In the genomic region with DNA sequence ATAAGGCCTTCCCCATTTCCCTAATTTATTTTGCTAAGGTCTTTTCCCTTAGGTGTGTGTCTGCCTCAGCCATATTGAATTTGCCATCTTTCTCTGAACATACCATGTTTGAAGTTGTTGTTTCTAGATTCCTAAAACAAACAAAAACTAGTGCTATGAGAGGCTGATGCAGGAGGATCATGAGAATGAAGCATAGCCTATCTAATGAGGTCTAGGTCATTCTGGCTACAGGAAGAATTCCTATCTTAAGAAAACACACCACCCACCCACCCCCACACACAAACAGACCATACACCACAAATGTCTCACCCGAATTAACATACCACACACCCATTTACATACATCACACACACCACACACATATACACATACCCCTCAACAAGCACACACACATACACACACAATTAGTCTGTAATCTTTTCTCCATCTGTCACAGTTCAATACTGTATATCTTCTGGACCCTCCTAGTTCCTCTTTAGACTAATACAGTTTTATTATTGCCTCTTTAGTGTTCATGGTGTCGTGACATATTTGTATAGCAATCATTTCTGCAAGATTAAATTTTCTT, we compare ENCODE assay signal across 17 mouse cellular contexts. TPM values are rescaled to one million over a fixed set of nuclear protein-coding genes. Genes with fewer than 3 reads are reported as not detected.
A peak's percentile ranks its signal among the peaks of the same experiment; 100 is the strongest.
DNase-seq lines count a peak whose midpoint lies in the region; ATAC-seq lines count a peak whose summit lies in the region.
"Had no signal": no experiment of that assay in that cellular context is flagged by ENCODE, and none has a peak within 500 bp of the region (broad histone marks: within the 10 kb centered on the region; RNA-seq: fewer than 3 reads in every experiment).

No protein-coding gene starts in this region.

- H3K36me3 ChIP-seq in forebrain, embryonic 12.5 days (replicated peaks), result no peaks in the 10 kb centered on the region
- H3K36me3 ChIP-seq in forebrain, embryonic 16.5 days (ENCODE audit: control insufficient read depth, insufficient read depth), result no peaks in the 10 kb centered on the region
- no peaks in the 10 kb centered on the region for H3K36me3 ChIP-seq in kidney, embryonic 15.5 days
- H3K36me3 ChIP-seq in neural tube, embryonic 12.5 days, result no peaks in the 10 kb centered on the region
- no peaks in the 10 kb centered on the region for H3K36me3 ChIP-seq in neural tube, embryonic 15.5 days
- no peaks in the 10 kb centered on the region for H3K36me3 ChIP-seq in liver, embryonic 15.5 days (replicated peaks)
- H3K36me3 ChIP-seq: heart, embryonic 10.5 days had no signal

- no peaks in the 10 kb centered on the region for H3K27me3 ChIP-seq in forebrain, embryonic 12.5 days
- no peaks in the 10 kb centered on the region for H3K27me3 ChIP-seq in forebrain, embryonic 16.5 days (replicated peaks; ENCODE audit: control insufficient read depth, insufficient read depth, low read length)
- H3K27me3 ChIP-seq in kidney, embryonic 15.5 days, result no peaks in the 10 kb centered on the region
- no peaks in the 10 kb centered on the region for H3K27me3 ChIP-seq in neural tube, embryonic 12.5 days (replicated peaks)
- no peaks in the 10 kb centered on the region for H3K27me3 ChIP-seq in neural tube, embryonic 15.5 days (replicated peaks)
- H3K27me3 ChIP-seq in liver, embryonic 15.5 days, result no peaks in the 10 kb centered on the region

- 0 out of 2 replicates have a peak overlapping the region, but pooled peaks have one; percentile 75 for H3K4me2 ChIP-seq in forebrain, embryonic 12.5 days
- no peak overlapping the region for H3K4me2 ChIP-seq in forebrain, embryonic 16.5 days (ENCODE audit: low read length)
- H3K4me2 ChIP-seq in kidney, embryonic 15.5 days, result peak overlapping the region; percentile 71; the same call in 1 of the 2 replicates
- H3K4me2 ChIP-seq in neural tube, embryonic 12.5 days (replicated peaks), result peak overlapping the region; percentile 73
- no peak overlapping the region for H3K4me2 ChIP-seq in neural tube, embryonic 15.5 days
- H3K4me2 ChIP-seq in liver, embryonic 15.5 days, result peak overlapping the region; percentile 88; the same call in 1 of the 2 replicates

- no peak overlapping the region for H3K27ac ChIP-seq in forebrain, embryonic 12.5 days
- H3K27ac ChIP-seq in forebrain, embryonic 16.5 days (ENCODE audit: low read length), result no peak overlapping the region
- no peak overlapping the region for H3K27ac ChIP-seq in kidney, embryonic 15.5 days
- no peak overlapping the region for H3K27ac ChIP-seq in neural tube, embryonic 12.5 days
- no peak overlapping the region for H3K27ac ChIP-seq in neural tube, embryonic 15.5 days (replicated peaks)
- H3K27ac ChIP-seq in liver, embryonic 15.5 days (replicated peaks), result no peak overlapping the region

- H3K4me1 ChIP-seq in forebrain, embryonic 12.5 days, result peaks cover 24% of the 10 kb centered on the region
- H3K4me1 ChIP-seq in forebrain, embryonic 16.5 days (replicated peaks; ENCODE audit: control insufficient read depth, insufficient read depth, low read length), result peaks cover 20% of the 10 kb centered on the region
- H3K4me1 ChIP-seq in kidney, embryonic 15.5 days, result peaks cover 21% of the 10 kb centered on the region
- peaks cover 12% of the 10 kb centered on the region for H3K4me1 ChIP-seq in neural tube, embryonic 12.5 days
- peaks cover 29% of the 10 kb centered on the region for H3K4me1 ChIP-seq in neural tube, embryonic 15.5 days
- H3K4me1 ChIP-seq in liver, embryonic 15.5 days (replicated peaks), result peaks cover 26% of the 10 kb centered on the region
- H3K4me1 ChIP-seq: heart, embryonic 10.5 days had no signal

- no peaks in the 10 kb centered on the region for H3K9me3 ChIP-seq in forebrain, embryonic 12.5 days
- no peaks in the 10 kb centered on the region for H3K9me3 ChIP-seq in forebrain, embryonic 16.5 days (ENCODE audit: control insufficient read depth, low read length)
- no peaks in the 10 kb centered on the region for H3K9me3 ChIP-seq in kidney, embryonic 15.5 days (replicated peaks)
- no peaks in the 10 kb centered on the region for H3K9me3 ChIP-seq in neural tube, embryonic 12.5 days
- H3K9me3 ChIP-seq in neural tube, embryonic 15.5 days (replicated peaks), result no peaks in the 10 kb centered on the region
- H3K9me3 ChIP-seq in liver, embryonic 15.5 days (replicated peaks), result no peaks in the 10 kb centered on the region
- H3K9me3 ChIP-seq: heart, embryonic 10.5 days had no signal

- 91% methylated on average over 2 of the region's 2 CpGs for WGBS in forebrain, embryonic 12.5 days
- WGBS in forebrain, embryonic 16.5 days, result 94% methylated on average over 2 of the region's 2 CpGs
- 86% methylated on average over 2 of the region's 2 CpGs for WGBS in kidney, embryonic 15.5 days
- 85% methylated on average over 2 of the region's 2 CpGs for WGBS in neural tube, embryonic 12.5 days
- WGBS in neural tube, embryonic 15.5 days, result 93% methylated on average over 2 of the region's 2 CpGs
- 60% methylated on average over 2 of the region's 2 CpGs for WGBS in liver, embryonic 15.5 days (ENCODE audit: insufficient replicate concordance)

- DNase-seq in kidney, adult 18-20 months, result no peak
- no peak for DNase-seq in urinary bladder, postnatal 25 days (ENCODE audit: low spot score)
- DNase-seq: adrenal gland, postnatal 25 days; cerebellum, adult 9-10 months; gastrocnemius, postnatal 36 days; kidney, adult 9 months; lung, postnatal 4 days; midbrain, embryonic 14.5 days; thymus, adult 18-20 months had no signal

- H3K9ac ChIP-seq in forebrain, embryonic 12.5 days, result no peak overlapping the region
- no peak overlapping the region for H3K9ac ChIP-seq in forebrain, embryonic 16.5 days (replicated peaks; ENCODE audit: low read depth, low read length)
- no peak overlapping the region for H3K9ac ChIP-seq in kidney, embryonic 15.5 days
- H3K9ac ChIP-seq in neural tube, embryonic 12.5 days, result no peak overlapping the region
- no peak overlapping the region for H3K9ac ChIP-seq in neural tube, embryonic 15.5 days (replicated peaks)
- no peak overlapping the region for H3K9ac ChIP-seq in liver, embryonic 15.5 days

- H3K4me3 ChIP-seq in forebrain, embryonic 12.5 days (replicated peaks), result no peak overlapping the region
- no peak overlapping the region for H3K4me3 ChIP-seq in forebrain, embryonic 16.5 days (replicated peaks; ENCODE audit: low read length)
- H3K4me3 ChIP-seq in kidney, embryonic 15.5 days (replicated peaks), result no peak overlapping the region
- H3K4me3 ChIP-seq in neural tube, embryonic 12.5 days, result no peak overlapping the region
- no peak overlapping the region for H3K4me3 ChIP-seq in neural tube, embryonic 15.5 days (replicated peaks)
- H3K4me3 ChIP-seq in liver, embryonic 15.5 days (replicated peaks), result no peak overlapping the region

- ATAC-seq in forebrain, embryonic 12.5 days (ENCODE audit: low FRiP score), result no peak
- ATAC-seq in forebrain, embryonic 16.5 days, result no peak
- ATAC-seq in kidney, embryonic 15.5 days (replicated peaks; ENCODE audit: low FRiP score), result no peak
- ATAC-seq in neural tube, embryonic 12.5 days (ENCODE audit: low FRiP score, low read depth), result no peak
- no peak for ATAC-seq in neural tube, embryonic 15.5 days (ENCODE audit: low FRiP score)
- ATAC-seq in liver, embryonic 15.5 days (ENCODE audit: insufficient read depth), result no peak

RNA-seq across cellular contexts. Expression of gene Plaa, which starts 1.5 kb away (rescaled TPM):
- polyA plus RNA-seq in forebrain, embryonic 12.5 days (2016; fragmentation: Nextera tagmentation; extraction: Ambion mirVana), result 98.6 TPM in 2 replicates
- polyA plus RNA-seq in forebrain, embryonic 16.5 days (2015; fragmentation: Nextera tagmentation; extraction: Ambion mirVana), result 80.3 and 84.1 TPM in 2 replicates
- polyA plus RNA-seq in kidney, embryonic 15.5 days (2015; fragmentation: Nextera tagmentation; extraction: Ambion mirVana), result 70.7 and 75.6 TPM in 2 replicates
- polyA plus RNA-seq in neural tube, embryonic 12.5 days (2016; fragmentation: Nextera tagmentation; extraction: Ambion mirVana), result 92.9 and 97.1 TPM in 2 replicates
- 66.4 and 67.4 TPM in 2 replicates for polyA plus RNA-seq in neural tube, embryonic 15.5 days (2015; fragmentation: Nextera tagmentation; extraction: Ambion mirVana)
- polyA plus RNA-seq in liver, embryonic 15.5 days (2015; fragmentation: Nextera tagmentation; extraction: Ambion mirVana), result 25.9 and 26.4 TPM in 2 replicates

RNA-seq across cellular contexts. Expression of gene Ift74, which starts 9.8 kb away (rescaled TPM):
- polyA plus RNA-seq in forebrain, embryonic 12.5 days (2016; fragmentation: Nextera tagmentation; extraction: Ambion mirVana), result 64.0 and 66.0 TPM in 2 replicates
- polyA plus RNA-seq in forebrain, embryonic 16.5 days (2015; fragmentation: Nextera tagmentation; extraction: Ambion mirVana), result 26.2 and 26.8 TPM in 2 replicates
- polyA plus RNA-seq in kidney, embryonic 15.5 days (2015; fragmentation: Nextera tagmentation; extraction: Ambion mirVana), result 40.6 and 43.9 TPM in 2 replicates
- polyA plus RNA-seq in neural tube, embryonic 12.5 days (2016; fragmentation: Nextera tagmentation; extraction: Ambion mirVana), result 44.2 and 47.8 TPM in 2 replicates
- polyA plus RNA-seq in neural tube, embryonic 15.5 days (2015; fragmentation: Nextera tagmentation; extraction: Ambion mirVana), result 20.1 and 22.0 TPM in 2 replicates
- polyA plus RNA-seq in liver, embryonic 15.5 days (2015; fragmentation: Nextera tagmentation; extraction: Ambion mirVana), result 1.8 and 1.9 TPM in 2 replicates

RNA-seq across cellular contexts. Expression of gene Lrrc19, which starts 45.4 kb away (rescaled TPM):
- 0.90 and 1.1 TPM in 2 replicates for polyA plus RNA-seq in forebrain, embryonic 12.5 days (2016; fragmentation: Nextera tagmentation; extraction: Ambion mirVana)
- polyA plus RNA-seq in forebrain, embryonic 16.5 days (2015; fragmentation: Nextera tagmentation; extraction: Ambion mirVana), result 0.35 and 0.36 TPM in 2 replicates
- 2.3 and 2.4 TPM in 2 replicates for polyA plus RNA-seq in kidney, embryonic 15.5 days (2015; fragmentation: Nextera tagmentation; extraction: Ambion mirVana)
- polyA plus RNA-seq in neural tube, embryonic 12.5 days (2016; fragmentation: Nextera tagmentation; extraction: Ambion mirVana), result 0.82 and 1.1 TPM in 2 replicates
- 0.23 and 0.26 TPM in 2 replicates for polyA plus RNA-seq in neural tube, embryonic 15.5 days (2015; fragmentation: Nextera tagmentation; extraction: Ambion mirVana)
- 0.03 and 0.07 TPM in 2 replicates for polyA plus RNA-seq in liver, embryonic 15.5 days (2015; fragmentation: Nextera tagmentation; extraction: Ambion mirVana)

RNA-seq across cellular contexts. Expression of gene Caap1, which starts 47.9 kb away (rescaled TPM):
- 34.2 and 35.4 TPM in 2 replicates for polyA plus RNA-seq in forebrain, embryonic 12.5 days (2016; fragmentation: Nextera tagmentation; extraction: Ambion mirVana)
- polyA plus RNA-seq in forebrain, embryonic 16.5 days (2015; fragmentation: Nextera tagmentation; extraction: Ambion mirVana), result 18.7 and 21.8 TPM in 2 replicates
- polyA plus RNA-seq in kidney, embryonic 15.5 days (2015; fragmentation: Nextera tagmentation; extraction: Ambion mirVana), result 23.6 and 23.9 TPM in 2 replicates
- 34.3 and 36.8 TPM in 2 replicates for polyA plus RNA-seq in neural tube, embryonic 12.5 days (2016; fragmentation: Nextera tagmentation; extraction: Ambion mirVana)
- polyA plus RNA-seq in neural tube, embryonic 15.5 days (2015; fragmentation: Nextera tagmentation; extraction: Ambion mirVana), result 15.8 and 16.0 TPM in 2 replicates
- 7.5 and 9.1 TPM in 2 replicates for polyA plus RNA-seq in liver, embryonic 15.5 days (2015; fragmentation: Nextera tagmentation; extraction: Ambion mirVana)

RNA-seq across cellular contexts. Expression of gene Gm10306, which starts 48.2 kb away (rescaled TPM):
- 0.55 and 1.4 TPM in 2 replicates for polyA plus RNA-seq in forebrain, embryonic 12.5 days (2016; fragmentation: Nextera tagmentation; extraction: Ambion mirVana)
- not detected in 2 replicates for polyA plus RNA-seq in forebrain, embryonic 16.5 days (2015; fragmentation: Nextera tagmentation; extraction: Ambion mirVana)
- polyA plus RNA-seq in kidney, embryonic 15.5 days (2015; fragmentation: Nextera tagmentation; extraction: Ambion mirVana), result not detected in 2 replicates
- not detected in 2 replicates for polyA plus RNA-seq in neural tube, embryonic 12.5 days (2016; fragmentation: Nextera tagmentation; extraction: Ambion mirVana)
- polyA plus RNA-seq in neural tube, embryonic 15.5 days (2015; fragmentation: Nextera tagmentation; extraction: Ambion mirVana), result not detected in 2 replicates
- not detected in 2 replicates for polyA plus RNA-seq in liver, embryonic 15.5 days (2015; fragmentation: Nextera tagmentation; extraction: Ambion mirVana)
- polyA plus RNA-seq: heart, embryonic 10.5 days; midbrain, embryonic 14.5 days; small intestine, adult 2 months had no signal

Comparison
In these comparisons a context has a peak if more than half of its experiments do, and no peak if none do; other contexts are left out.
1. H3K4me2 ChIP-seq: peak in forebrain, embryonic 12.5 days (single experiment), kidney, embryonic 15.5 days (single experiment), neural tube, embryonic 12.5 days (single experiment) and liver, embryonic 15.5 days (single experiment); none in forebrain, embryonic 16.5 days (single experiment) and neural tube, embryonic 15.5 days (single experiment).